In the genomic region with DNA sequence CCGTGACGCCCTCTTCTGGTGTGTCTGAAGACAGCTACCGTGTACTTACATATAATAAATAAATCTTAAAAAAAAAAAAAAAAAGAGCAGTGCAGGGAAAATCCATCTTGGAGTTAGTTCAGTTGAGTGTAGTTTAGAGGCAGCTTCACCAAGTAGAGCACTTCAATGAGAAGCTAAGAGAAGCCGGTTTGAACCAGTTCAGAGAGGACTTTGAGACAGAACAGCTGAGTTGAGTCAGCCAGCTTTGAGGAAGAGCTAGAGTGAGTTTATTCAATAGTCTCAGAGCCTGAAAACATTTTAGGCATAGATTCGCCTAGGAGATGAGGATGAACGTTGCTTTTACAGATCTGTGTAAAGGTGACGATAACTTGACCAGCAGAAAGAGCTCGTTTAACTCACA, we compare ENCODE assay signal across 15 mouse cellular contexts. TPM values are rescaled to one million over a fixed set of nuclear protein-coding genes. Genes with fewer than 3 reads are reported as not detected.
A peak's percentile ranks its signal among the peaks of the same experiment; 100 is the strongest.
DNase-seq lines count a peak whose midpoint lies in the region; ATAC-seq and TF ChIP-seq lines count a peak whose summit lies in the region.
"Had no signal": no experiment of that assay in that cellular context is flagged by ENCODE, and none has a peak within 500 bp of the region (broad histone marks: within the 10 kb centered on the region; RNA-seq: fewer than 3 reads in every experiment).

No protein-coding gene starts in this region.

- no peaks in the 10 kb centered on the region for H3K9me3 ChIP-seq in heart, embryonic 13.5 days
- H3K9me3 ChIP-seq in midbrain, postnatal 0 days (ENCODE audit: low read length), result no peaks in the 10 kb centered on the region
- no peaks in the 10 kb centered on the region for H3K9me3 ChIP-seq in midbrain, embryonic 13.5 days
- H3K9me3 ChIP-seq: forebrain, embryonic 12.5 days; limb, embryonic 15.5 days had no signal

- H3K4me1 ChIP-seq in heart, embryonic 13.5 days, result peaks cover 23% of the 10 kb centered on the region
- H3K4me1 ChIP-seq in midbrain, postnatal 0 days (ENCODE audit: insufficient read depth, low read length), result peaks cover 9% of the 10 kb centered on the region
- H3K4me1 ChIP-seq in midbrain, embryonic 13.5 days (replicated peaks), result peaks cover 20% of the 10 kb centered on the region
- peaks cover 14% of the 10 kb centered on the region for H3K4me1 ChIP-seq in thymus, adult 2 months (replicated peaks; ENCODE audit: control insufficient read depth, insufficient read depth, low read length)

- TF ChIP-seq CTCF in midbrain, postnatal 0 days (IDR thresholded peaks at IDR 0.05), result 0 out of 2 replicates have a peak, but pooled peaks have one; percentile 8
- TF ChIP-seq CTCF in thymus, adult 2 months (IDR thresholded peaks at IDR 0.05; ENCODE audit: borderline replicate concordance, control insufficient read depth, extremely low read depth, insufficient read depth, low read length, poor library complexity), result no peak

- DNase-seq in heart, adult 8-10 months (ENCODE audit: low spot score), result no peak
- peak; percentile 17 to 26 for DNase-seq in kidney, postnatal 36 days
- no peak for DNase-seq in kidney, adult 11 months
- no peak for DNase-seq in midbrain, postnatal 0 days (ENCODE audit: low spot score)
- no peak for DNase-seq in thymus, adult 2 months
- DNase-seq: cerebellum, adult 8-10 months; heart, postnatal 36 days; midbrain, embryonic 14.5 days; right cerebral cortex, postnatal 4 days had no signal

- peaks cover 55% of the 10 kb centered on the region for H3K36me3 ChIP-seq in heart, embryonic 13.5 days
- H3K36me3 ChIP-seq in midbrain, postnatal 0 days (ENCODE audit: insufficient read depth, low read length), result peaks cover 26% of the 10 kb centered on the region; the same call in 1 of the 2 replicates
- H3K36me3 ChIP-seq in midbrain, embryonic 13.5 days, result peaks cover 47% of the 10 kb centered on the region
- peaks cover 42% of the 10 kb centered on the region for H3K36me3 ChIP-seq in thymus, adult 2 months (ENCODE audit: control insufficient read depth, insufficient read depth, low read length)

- H3K27me3 ChIP-seq in heart, embryonic 13.5 days (replicated peaks), result no peaks in the 10 kb centered on the region
- H3K27me3 ChIP-seq in midbrain, postnatal 0 days (ENCODE audit: insufficient read depth, low read length), result no peaks in the 10 kb centered on the region
- H3K27me3 ChIP-seq in midbrain, embryonic 13.5 days, result no peaks in the 10 kb centered on the region
- H3K27me3 ChIP-seq in thymus, adult 2 months (ENCODE audit: control insufficient read depth, insufficient read depth, low read length), result no peaks in the 10 kb centered on the region
- H3K27me3 ChIP-seq: forebrain, embryonic 12.5 days; limb, embryonic 15.5 days had no signal

- ATAC-seq in heart, embryonic 13.5 days (ENCODE audit: extremely low read depth, insufficient number of reproducible peaks, low FRiP score, low TSS enrichment), result no peak
- no peak for ATAC-seq in midbrain, postnatal 0 days (ENCODE audit: low FRiP score)
- no peak for ATAC-seq in midbrain, embryonic 13.5 days
- no peak for ATAC-seq in cerebellum, adult (ENCODE audit: insufficient number of reproducible peaks, low FRiP score, low TSS enrichment)
- ATAC-seq: CD4-positive, CD25-positive, alpha-beta regulatory T cell, adult 4 months had no signal

- H3K4me3 ChIP-seq in heart, embryonic 13.5 days, result no peak overlapping the region
- H3K4me3 ChIP-seq in midbrain, postnatal 0 days (ENCODE audit: low read depth, low read length), result no peak overlapping the region
- no peak overlapping the region for H3K4me3 ChIP-seq in midbrain, embryonic 13.5 days (replicated peaks)
- no peak overlapping the region for H3K4me3 ChIP-seq in thymus, adult 2 months (ENCODE audit: control insufficient read depth, insufficient read depth, low read length)

- H3K4me2 ChIP-seq in heart, embryonic 13.5 days, result peak overlapping the region; percentile 86; the same call in 1 of the 2 replicates
- no peak overlapping the region for H3K4me2 ChIP-seq in midbrain, postnatal 0 days (ENCODE audit: low read depth, low read length, poor library complexity, severe bottlenecking)
- H3K4me2 ChIP-seq in midbrain, embryonic 13.5 days (replicated peaks), result no peak overlapping the region

- no peak for TF ChIP-seq POLR2A in thymus, adult 2 months (IDR thresholded peaks at IDR 0.05; ENCODE audit: control insufficient read depth, extremely low read depth, insufficient read depth, low read length, poor library complexity)

- no peak overlapping the region for H3K9ac ChIP-seq in heart, embryonic 13.5 days
- H3K9ac ChIP-seq in midbrain, postnatal 0 days (replicated peaks; ENCODE audit: low read length, poor library complexity, severe bottlenecking), result no peak overlapping the region
- no peak overlapping the region for H3K9ac ChIP-seq in midbrain, embryonic 13.5 days (replicated peaks)

- H3K27ac ChIP-seq in heart, embryonic 13.5 days (replicated peaks), result no peak overlapping the region
- H3K27ac ChIP-seq in midbrain, postnatal 0 days (ENCODE audit: low read depth, low read length), result no peak overlapping the region
- no peak overlapping the region for H3K27ac ChIP-seq in midbrain, embryonic 13.5 days
- H3K27ac ChIP-seq in thymus, adult 2 months (ENCODE audit: control insufficient read depth, insufficient read depth, low read length), result no peak overlapping the region
- H3K27ac ChIP-seq: forebrain, embryonic 12.5 days; limb, embryonic 15.5 days had no signal

- WGBS in heart, embryonic 13.5 days, result 78% methylated on average over 8 of the region's 8 CpGs
- 83% methylated on average over 8 of the region's 8 CpGs for WGBS in midbrain, postnatal 0 days
- 82% methylated on average over 8 of the region's 8 CpGs for WGBS in midbrain, embryonic 13.5 days
- 93% methylated on average over 8 of the region's 8 CpGs for WGBS in thymus, adult 2 months

RNA-seq across cellular contexts. Expression of a gene that starts 0.7 kb away (rescaled TPM):
- polyA plus RNA-seq in heart, embryonic 13.5 days (2015; fragmentation: Nextera tagmentation; extraction: Ambion mirVana), result 3.1 and 3.6 TPM in 2 replicates
- 1 to 10 TPM; 3.1 to 3.5 (median 3.3) TPM for total RNA-seq in heart, adult 8-10 months (2022)
- total RNA-seq in midbrain, postnatal 0 days (2014; rRNA removed), result 0.44 and 5.1 TPM in 2 replicates
- polyA plus RNA-seq in midbrain, postnatal 0 days (2015; fragmentation: Nextera tagmentation; extraction: Ambion mirVana), result 3.2 and 4.1 TPM in 2 replicates
- polyA plus RNA-seq in midbrain, embryonic 13.5 days (2015; fragmentation: Nextera tagmentation; extraction: Ambion mirVana), result 5.8 and 5.9 TPM in 2 replicates
- polyA plus RNA-seq in thymus, adult 2 months (2012; rRNA removed), result 7.3 and 9.9 TPM in 2 replicates

RNA-seq across cellular contexts. Expression of a gene that starts 31.9 kb away (rescaled TPM):
- polyA plus RNA-seq in heart, embryonic 13.5 days (2015; fragmentation: Nextera tagmentation; extraction: Ambion mirVana), result 87.3 and 87.4 TPM in 2 replicates
- total RNA-seq in heart, adult 8-10 months (2022), result 10 to 100 TPM; 13.3 to 18.4 (median 16.0) TPM
- 51.6 and 78.7 TPM in 2 replicates for total RNA-seq in midbrain, postnatal 0 days (2014; rRNA removed)
- 67.2 and 76.3 TPM in 2 replicates for polyA plus RNA-seq in midbrain, postnatal 0 days (2015; fragmentation: Nextera tagmentation; extraction: Ambion mirVana)
- 131 and 148 TPM in 2 replicates for polyA plus RNA-seq in midbrain, embryonic 13.5 days (2015; fragmentation: Nextera tagmentation; extraction: Ambion mirVana)
- polyA plus RNA-seq in thymus, adult 2 months (2012; rRNA removed), result 14.2 and 15.8 TPM in 2 replicates

RNA-seq across cellular contexts. Expression of a gene that starts 38.3 kb away (rescaled TPM):
- 24.4 and 25.0 TPM in 2 replicates for polyA plus RNA-seq in heart, embryonic 13.5 days (2015; fragmentation: Nextera tagmentation; extraction: Ambion mirVana)
- total RNA-seq in heart, adult 8-10 months (2022), result 10 to 100 TPM; 65.2 to 87.3 (median 72.0) TPM
- total RNA-seq in midbrain, postnatal 0 days (2014; rRNA removed), result 33.7 and 45.5 TPM in 2 replicates
- 13.7 and 14.7 TPM in 2 replicates for polyA plus RNA-seq in midbrain, postnatal 0 days (2015; fragmentation: Nextera tagmentation; extraction: Ambion mirVana)
- 22.9 and 24.6 TPM in 2 replicates for polyA plus RNA-seq in midbrain, embryonic 13.5 days (2015; fragmentation: Nextera tagmentation; extraction: Ambion mirVana)
- polyA plus RNA-seq in thymus, adult 2 months (2012; rRNA removed), result 76.9 and 81.2 TPM in 2 replicates

RNA-seq across cellular contexts. Expression of a gene that starts 40.1 kb away (rescaled TPM):
- 24.3 and 24.6 TPM in 2 replicates for polyA plus RNA-seq in heart, embryonic 13.5 days (2015; fragmentation: Nextera tagmentation; extraction: Ambion mirVana)
- 10 to 100 TPM; 31.5 to 34.6 (median 32.0) TPM for total RNA-seq in heart, adult 8-10 months (2022)
- total RNA-seq in midbrain, postnatal 0 days (2014; rRNA removed), result 8.8 and 12.6 TPM in 2 replicates
- polyA plus RNA-seq in midbrain, postnatal 0 days (2015; fragmentation: Nextera tagmentation; extraction: Ambion mirVana), result 14.0 and 16.0 TPM in 2 replicates
- polyA plus RNA-seq in midbrain, embryonic 13.5 days (2015; fragmentation: Nextera tagmentation; extraction: Ambion mirVana), result 27.8 and 28.8 TPM in 2 replicates
- polyA plus RNA-seq in thymus, adult 2 months (2012; rRNA removed), result 7.2 and 8.0 TPM in 2 replicates

RNA-seq across cellular contexts. Expression of a gene that starts 55.7 kb away (rescaled TPM):
- 580 and 636 TPM in 2 replicates for polyA plus RNA-seq in heart, embryonic 13.5 days (2015; fragmentation: Nextera tagmentation; extraction: Ambion mirVana)
- 100 to 1,000 TPM; 297 to 332 (median 327) TPM for total RNA-seq in heart, adult 8-10 months (2022)
- 475 and 495 TPM in 2 replicates for total RNA-seq in midbrain, postnatal 0 days (2014; rRNA removed)
- 684 and 729 TPM in 2 replicates for polyA plus RNA-seq in midbrain, postnatal 0 days (2015; fragmentation: Nextera tagmentation; extraction: Ambion mirVana)
- 613 and 617 TPM in 2 replicates for polyA plus RNA-seq in midbrain, embryonic 13.5 days (2015; fragmentation: Nextera tagmentation; extraction: Ambion mirVana)
- 490 and 565 TPM in 2 replicates for polyA plus RNA-seq in thymus, adult 2 months (2012; rRNA removed)

Comparison
In these comparisons a context has a peak if more than half of its experiments do, and no peak if none do; other contexts are left out.
1. DNase-seq: peak in kidney, postnatal 36 days (2 of 2); none in heart, adult 8-10 months (single experiment), kidney, adult 11 months (single experiment), midbrain, postnatal 0 days (single experiment) and thymus, adult 2 months (single experiment).